Mouse (Mus musculus) MEL-GATA-1-ER (cell line): ENCODE results near the gene Chrna4.

ENCODE experiments used
- DNase-seq: peaks from one replicate; pipeline ENCODE4 v3.0.0-alpha.2; 2012; ENCODE audit warnings: low read depth; ENCODE audit errors: extremely low read depth

The Chrna4 gene

GRCm38 (mm10) chr2:181038644-181039355 is 4.5 kb downstream of the Chrna4 start:
- no peak for DNase-seq

- no peak for DNase-seq
Observed at GRCm38 (mm10) chr2:181036561-181036960, 6.8 kb downstream of the Chrna4 start.

GRCm38 (mm10) chr2:181035186-181035585 is 8.2 kb downstream of the Chrna4 start:
- no peak for DNase-seq

- peak; percentile 7 for DNase-seq
Observed at GRCm38 (mm10) chr2:181033310-181033709, 10.0 kb downstream of the Chrna4 start.

- no peak for DNase-seq
Observed at GRCm38 (mm10) chr2:181032407-181032806, 10.9 kb downstream of the Chrna4 start.

GRCm38 (mm10) chr2:181031406-181031934 is 11.9 kb downstream of the Chrna4 start:
- DNase-seq: no peak

- DNase-seq: no peak
Observed at GRCm38 (mm10) chr2:181008339-181008738, 35.0 kb downstream of the Chrna4 start.

- DNase-seq: no peak
Observed at GRCm38 (mm10) chr2:181007054-181007453, 36.3 kb downstream of the Chrna4 start.

GRCm38 (mm10) chr2:180996905-180997304 is 46.4 kb downstream of the Chrna4 start:
- no peak for DNase-seq

GRCm38 (mm10) chr2:180996436-180996835 is 46.9 kb downstream of the Chrna4 start:
- no peak for DNase-seq

- no peak for DNase-seq
Observed at GRCm38 (mm10) chr2:180995457-180995856, 47.9 kb downstream of the Chrna4 start.

- no peak for DNase-seq
Observed at GRCm38 (mm10) chr2:180994360-180994759, 49.0 kb downstream of the Chrna4 start.

- no peak for DNase-seq
Observed at GRCm38 (mm10) chr2:180990347-180990746, 53.0 kb downstream of the Chrna4 start.

- no peak for DNase-seq
Observed at GRCm38 (mm10) chr2:180988948-180989347, 54.4 kb downstream of the Chrna4 start.

- no peak for DNase-seq
Observed at GRCm38 (mm10) chr2:180988347-180988913, 54.9 kb downstream of the Chrna4 start.

GRCm38 (mm10) chr2:180987432-180988030 is 55.8 kb downstream of the Chrna4 start:
- no peak for DNase-seq

GRCm38 (mm10) chr2:180987001-180987400 is 56.3 kb downstream of the Chrna4 start:
- no peak for DNase-seq

- DNase-seq: no peak
Observed at GRCm38 (mm10) chr2:180986449-180986848, 56.9 kb downstream of the Chrna4 start, which contains the start of gene Col20a1. Col20a1 (plus strand) TSS chr2:180986535.

- no peak for DNase-seq
Observed at GRCm38 (mm10) chr2:180985635-180986034, 57.7 kb downstream of the Chrna4 start.

GRCm38 (mm10) chr2:180981133-180981532 is 62.2 kb downstream of the Chrna4 start:
- DNase-seq: no peak
